Mouse (Mus musculus) spleen, adult 2 months (tissue): ENCODE data around the gene Abcc8. TPM values are rescaled to one million over a fixed set of nuclear protein-coding genes. Genes with fewer than 3 reads are reported as not detected.
"Not testable (repeated sequence)": the region's sequence is repeated elsewhere in the genome, so short reads cannot be mapped to it uniquely, and the experiment has no call there.

Experiments
- DNase-seq, 2 experiments: peaks; one replicate each; pipeline versions ENCODE4 v3.0.0 to v3.0.0-alpha.2; 2012 to 2021; ENCODE audit warnings: low spot score in 2 of 2, low read depth in 1 of 2
- H3K27ac ChIP-seq: fragments of 200-500 bp; 2 replicates; pipeline ENCODE4 v1.5.1; 2012; ENCODE audit warnings: low read length, inconsistent platforms; ENCODE audit not compliant: insufficient read depth
- H3K27me3 ChIP-seq: fragments of 200-500 bp; 2 replicates; pipeline ENCODE4 v1.6.1; 2012; ENCODE audit warnings: mild to moderate bottlenecking, moderate library complexity, low read length, inconsistent platforms; ENCODE audit not compliant: control insufficient read depth, insufficient read depth
- H3K36me3 ChIP-seq: fragments of 200-500 bp; 2 replicates; pipeline ENCODE4 v1.6.1; 2012; ENCODE audit warnings: mild to moderate bottlenecking, low read length, inconsistent platforms; ENCODE audit not compliant: control insufficient read depth, insufficient read depth
- H3K4me1 ChIP-seq: fragments of 200-500 bp; 2 replicates; pipeline ENCODE4 v1.6.1; 2011; ENCODE audit warnings: inconsistent platforms; ENCODE audit not compliant: control insufficient read depth, insufficient read depth, insufficient read length
- H3K4me3 ChIP-seq: fragments of 200-500 bp; 2 replicates; pipeline ENCODE4 v1.5.1; 2011; ENCODE audit warnings: mild to moderate bottlenecking, inconsistent platforms; ENCODE audit not compliant: insufficient read depth, insufficient read length; ENCODE audit errors: extremely low read depth
- CTCF ChIP-seq: fragments of 200-500 bp; IDR thresholded peaks from 2 replicates; pipeline ENCODE4 v1.5.1; 2011; ENCODE audit warnings: mild to moderate bottlenecking, inconsistent platforms; ENCODE audit not compliant: insufficient read depth, insufficient read length, insufficient replicate concordance; ENCODE audit errors: extremely low read depth
- POLR2A ChIP-seq: fragments of 200-500 bp; IDR thresholded peaks from 2 replicates; pipeline ENCODE4 v1.6.1; 2011; ENCODE audit warnings: low read depth, low read length, inconsistent platforms
- WGBS: fragments of 180-500 bp; shearing (Covaris S2); methylation state at CpG from one replicate; pipeline ENCODE4 v1.1.7; 2018; 5-methylcytosine and 5-hydroxymethylcytosine counted together
- polyA plus RNA-seq: library from polyadenylated mRNA; depleted of rRNA; stranded (reverse); fragments of >200 nt; gene quantifications from 2 replicates; pipeline ENCODE4 v1.2.3, GENCODE M21; 2012

Abcc8 gene
- polyA plus RNA-seq, 1 experiment: 0.08 TPM

DNA sequence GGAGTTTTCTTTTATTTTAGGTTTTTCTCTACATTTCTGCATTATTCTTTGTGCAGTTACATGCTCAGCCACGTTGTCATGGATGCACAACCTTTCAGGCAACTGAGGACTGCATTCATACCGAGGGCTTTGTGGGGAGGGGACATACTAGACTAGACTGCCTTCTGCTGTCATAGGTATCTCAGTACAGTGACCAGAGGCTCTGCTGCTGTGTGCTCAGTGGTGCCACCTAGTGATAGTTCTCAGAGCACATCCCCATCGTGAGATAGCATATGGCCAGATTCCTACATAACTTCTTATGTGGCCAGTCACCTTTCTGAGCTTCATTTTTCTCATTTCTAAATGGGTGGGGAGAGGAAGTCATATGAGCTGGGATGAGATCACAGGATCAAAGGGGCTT is 1.8 kb upstream of the Abcc8 start:
- no peak overlapping the region for H3K4me3 ChIP-seq
- WGBS: 5% methylated on average over 3 of the region's 3 CpGs
- no peaks in the 10 kb centered on the region for H3K4me1 ChIP-seq
- no peaks in the 10 kb centered on the region for H3K36me3 ChIP-seq
- TF ChIP-seq CTCF (peak; percentile 67; the same call in 1 of the 2 replicates), POLR2A (no peak)
- DNase-seq: peak; percentile 5 to 32
- no peak overlapping the region for H3K27ac ChIP-seq
- H3K27me3 ChIP-seq: peaks cover 3% of the 10 kb centered on the region; the same call in 1 of the 2 replicates

- not testable (repeated sequence) for DNase-seq, H3K36me3 ChIP-seq, H3K27me3 ChIP-seq, H3K4me1 ChIP-seq, H3K27ac ChIP-seq, H3K4me3 ChIP-seq
- 52% methylated on average over 1 of the region's 1 CpGs for WGBS
Measured at GRCm38 (mm10) chr7:46168980-46169379, 10.9 kb downstream of the Abcc8 start.

DNA sequence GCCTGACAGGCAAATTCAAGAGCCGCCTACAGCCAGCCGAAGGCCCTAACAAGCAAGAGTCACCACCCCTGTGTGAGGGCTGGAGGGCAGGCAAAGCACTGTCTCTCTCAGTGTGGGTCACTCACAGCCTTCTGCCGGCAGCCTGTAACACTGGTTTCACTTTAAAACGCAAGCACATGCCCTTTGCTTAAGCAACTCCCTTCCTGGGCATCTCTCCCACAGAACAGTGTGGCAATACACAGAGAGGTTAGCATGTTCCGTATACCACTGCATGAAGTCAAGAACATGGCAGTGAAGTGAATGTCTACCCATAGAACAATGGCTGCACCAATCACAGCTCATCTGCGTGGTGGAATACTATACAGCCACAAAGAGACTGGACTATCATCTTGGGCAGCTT is 11.4 kb downstream of the Abcc8 start:
- no peak overlapping the region for H3K27ac ChIP-seq
- WGBS: 88% methylated on average over 6 of the region's 6 CpGs
- H3K4me3 ChIP-seq: no peak overlapping the region
- DNase-seq: no peak
- TF ChIP-seq POLR2A (no peak), CTCF (no peak)
- no peaks in the 10 kb centered on the region for H3K27me3 ChIP-seq
- H3K36me3 ChIP-seq: no peaks in the 10 kb centered on the region
- H3K4me1 ChIP-seq: no peaks in the 10 kb centered on the region

DNA sequence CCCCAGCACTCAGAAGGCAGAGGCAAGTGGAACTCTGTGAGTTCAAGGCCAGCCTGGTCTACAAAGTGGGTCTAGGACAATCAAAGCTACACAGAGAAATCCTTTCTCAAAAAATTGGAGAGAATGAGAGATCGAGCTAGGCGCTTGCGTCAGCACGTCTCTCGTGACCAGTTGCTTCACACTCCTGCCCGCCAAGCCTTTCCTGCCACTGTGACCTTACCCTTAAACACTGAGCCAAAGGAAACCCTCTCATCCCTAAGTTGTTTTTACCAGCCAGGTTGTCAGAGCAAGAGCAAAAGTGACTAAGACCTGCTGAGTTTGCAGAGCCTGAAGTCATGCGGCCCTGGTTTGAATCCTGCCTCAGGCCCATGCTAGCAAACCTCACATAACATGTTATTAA is 11.9 kb downstream of the Abcc8 start:
- no peaks in the 10 kb centered on the region for H3K4me1 ChIP-seq
- H3K4me3 ChIP-seq: no peak overlapping the region
- TF ChIP-seq POLR2A: no peak
- no peak for TF ChIP-seq CTCF
- WGBS: 82% methylated on average over 7 of the region's 7 CpGs
- no peaks in the 10 kb centered on the region for H3K36me3 ChIP-seq
- DNase-seq: no peak
- H3K27me3 ChIP-seq: no peaks in the 10 kb centered on the region
- no peak overlapping the region for H3K27ac ChIP-seq

GRCm38 (mm10) chr7:46165876-46166275 is 14.0 kb downstream of the Abcc8 start:
- H3K36me3 ChIP-seq: no peaks in the 10 kb centered on the region
- no peak overlapping the region for H3K4me3 ChIP-seq
- TF ChIP-seq CTCF (no peak), POLR2A (no peak)
- H3K27me3 ChIP-seq: no peaks in the 10 kb centered on the region
- 90% methylated on average over 11 of the region's 11 CpGs for WGBS
- H3K27ac ChIP-seq: no peak overlapping the region
- H3K4me1 ChIP-seq: no peaks in the 10 kb centered on the region
- DNase-seq: no peak

DNA sequence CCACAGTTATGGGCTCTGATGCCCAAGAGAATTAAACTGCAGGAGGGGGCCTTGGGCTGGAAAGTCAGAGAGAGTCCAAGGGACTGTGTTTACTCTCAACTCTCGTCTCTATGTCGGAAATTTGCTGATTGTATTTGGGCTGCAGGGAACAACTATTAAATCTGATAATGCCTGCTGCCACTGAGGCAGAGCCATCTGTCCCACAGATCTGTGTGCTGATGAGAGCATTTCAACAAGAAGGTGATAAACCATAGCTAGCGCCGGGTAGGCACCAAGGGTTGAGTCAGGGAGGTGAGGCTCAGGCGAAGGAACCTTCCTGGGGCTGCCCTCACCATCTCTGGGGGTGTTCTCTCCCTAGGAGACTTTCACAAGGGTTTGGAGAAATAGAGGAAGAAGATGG is 17.1 kb downstream of the Abcc8 start:
- no peak for TF ChIP-seq POLR2A
- TF ChIP-seq CTCF: no peak
- Histone ChIP-seq H3K4me3 (no peak overlapping the region), H3K27ac (no peak overlapping the region), H3K4me1 (no peaks in the 10 kb centered on the region), H3K36me3 (no peaks in the 10 kb centered on the region), H3K27me3 (no peaks in the 10 kb centered on the region)
- no peak for DNase-seq
- 82% methylated on average over 5 of the region's 5 CpGs for WGBS

- H3K4me3 ChIP-seq: no peak overlapping the region
- TF ChIP-seq CTCF (no peak), POLR2A (no peak)
- no peak overlapping the region for H3K27ac ChIP-seq
- no peaks in the 10 kb centered on the region for H3K4me1 ChIP-seq
- no peak for DNase-seq
- H3K36me3 ChIP-seq: no peaks in the 10 kb centered on the region
- no peaks in the 10 kb centered on the region for H3K27me3 ChIP-seq
- WGBS: 83% methylated on average over 11 of the region's 11 CpGs
Measured at GRCm38 (mm10) chr7:46162132-46162727, 17.6 kb downstream of the Abcc8 start.
